Mouse (Mus musculus) naive thymus-derived CD4-positive, alpha-beta T cell, adult 2 months (primary cell): ENCODE results near the gene Cox6b1.

Source experiments
- DNase-seq: peaks from one replicate; pipeline ENCODE4 v3.0.0-alpha.2; 2011; ENCODE audit warnings: low read depth

Cox6b1 gene

DNA sequence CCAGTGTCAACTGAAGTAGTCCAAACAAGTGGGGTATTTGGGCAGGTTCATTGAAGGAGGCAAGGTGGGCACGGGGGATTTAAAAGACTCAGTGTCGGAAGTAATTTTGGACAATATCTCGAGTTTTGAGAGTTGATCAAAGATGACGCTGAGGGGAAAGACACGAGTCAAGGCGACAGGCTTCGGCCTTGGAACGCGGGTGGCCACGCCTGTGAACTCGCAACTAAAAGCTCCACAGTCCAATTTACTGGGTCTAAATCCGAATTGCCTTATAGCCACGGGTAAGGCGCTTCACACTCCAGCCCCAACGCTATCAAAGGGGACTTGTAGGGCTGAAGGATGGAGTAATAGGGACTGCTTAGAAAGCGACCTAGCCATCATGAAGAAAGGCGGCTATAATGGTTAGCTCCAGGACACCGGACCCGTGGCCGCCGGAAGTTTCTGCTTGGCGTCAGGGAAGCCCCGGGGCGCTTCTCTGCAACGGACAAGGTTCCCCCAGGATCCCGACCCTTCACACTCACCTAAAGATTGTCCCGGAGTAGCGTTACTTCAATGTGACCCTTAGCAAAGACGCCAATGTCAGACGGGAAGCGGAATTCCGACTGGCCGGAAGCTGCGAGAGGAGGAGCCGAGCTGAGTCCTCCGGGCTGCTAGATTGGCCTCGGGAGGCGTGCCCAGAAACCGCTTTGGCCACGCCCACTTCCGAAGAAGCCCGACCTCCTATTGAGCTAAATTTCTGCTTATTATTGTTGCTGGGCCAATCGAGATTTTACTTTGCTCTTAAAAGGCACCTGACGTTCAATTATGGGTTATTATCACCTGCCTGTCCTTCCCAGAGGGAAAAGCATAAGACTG, at the start of gene Cox6b1:
Gene Cox6b1, minus strand, starts transcription at position 622 of the 855 bp plus-strand sequence.
- DNase-seq = peak; percentile 95

DNA sequence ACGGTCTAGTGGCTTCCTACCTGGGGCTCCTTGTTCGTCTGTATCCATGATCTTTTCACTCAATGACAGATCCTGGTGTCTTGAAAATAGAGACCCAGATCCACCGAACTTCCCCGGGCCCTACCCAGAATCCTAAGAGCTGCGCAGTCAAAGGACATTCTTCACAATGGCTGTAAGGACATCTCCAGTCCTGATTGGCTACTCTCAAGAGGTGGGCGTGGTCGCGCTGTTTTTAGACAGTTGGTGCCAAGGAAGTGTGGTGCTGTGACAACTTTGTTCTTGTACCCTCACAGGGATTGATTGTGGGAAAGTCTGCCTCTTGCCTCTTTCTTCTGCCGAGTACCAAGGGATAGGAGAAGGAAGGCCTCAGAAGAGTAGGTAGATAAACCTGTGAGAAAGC, 45.5 kb upstream of the Cox6b1 start, which contains the start of gene Pmis2:
Gene Pmis2, minus strand, starts transcription at position 126 of the 400 bp plus-strand sequence.
- DNase-seq = no peak

DNA sequence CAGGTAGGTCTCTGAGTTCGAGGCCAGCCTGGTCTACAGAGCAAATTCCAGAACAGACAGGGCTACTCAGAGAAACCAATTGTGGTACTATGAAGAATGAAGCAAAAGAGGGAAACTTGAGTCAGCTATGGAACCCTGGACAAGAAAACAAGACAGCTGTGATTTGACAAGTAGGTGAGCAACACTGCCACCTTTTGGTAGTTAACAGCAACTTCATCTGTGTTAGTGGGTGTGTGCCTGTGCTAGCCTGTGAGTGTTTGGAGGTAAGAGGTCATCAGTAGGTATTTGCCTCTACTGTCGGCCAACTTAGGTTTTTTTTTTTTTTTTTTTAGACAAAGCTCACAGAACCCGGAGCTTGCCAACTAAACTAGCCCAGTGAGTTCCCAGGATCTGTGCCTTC, 43.3 kb upstream of the Cox6b1 start:
- peak; percentile 58 for DNase-seq

DNA sequence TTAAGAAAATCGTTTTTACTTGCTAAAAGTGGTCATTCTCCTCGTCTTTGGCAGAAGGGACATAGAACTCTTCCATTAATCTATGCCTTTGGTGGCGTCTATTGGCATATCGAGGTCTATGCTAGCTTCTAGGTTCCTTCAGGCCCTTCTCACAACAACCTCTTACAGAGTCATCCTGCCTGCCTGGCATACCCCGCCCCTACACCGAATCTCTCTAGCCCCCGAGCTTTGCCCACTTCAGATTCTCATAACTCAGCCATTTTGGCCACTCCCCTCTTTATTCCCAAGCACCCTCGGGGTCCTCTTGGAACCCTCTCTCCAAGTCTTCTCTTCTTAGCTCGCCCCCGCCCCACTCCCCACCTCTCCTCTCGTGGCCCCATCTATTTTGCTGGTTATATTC, 39.4 kb upstream of the Cox6b1 start:
- DNase-seq = no peak

DNA sequence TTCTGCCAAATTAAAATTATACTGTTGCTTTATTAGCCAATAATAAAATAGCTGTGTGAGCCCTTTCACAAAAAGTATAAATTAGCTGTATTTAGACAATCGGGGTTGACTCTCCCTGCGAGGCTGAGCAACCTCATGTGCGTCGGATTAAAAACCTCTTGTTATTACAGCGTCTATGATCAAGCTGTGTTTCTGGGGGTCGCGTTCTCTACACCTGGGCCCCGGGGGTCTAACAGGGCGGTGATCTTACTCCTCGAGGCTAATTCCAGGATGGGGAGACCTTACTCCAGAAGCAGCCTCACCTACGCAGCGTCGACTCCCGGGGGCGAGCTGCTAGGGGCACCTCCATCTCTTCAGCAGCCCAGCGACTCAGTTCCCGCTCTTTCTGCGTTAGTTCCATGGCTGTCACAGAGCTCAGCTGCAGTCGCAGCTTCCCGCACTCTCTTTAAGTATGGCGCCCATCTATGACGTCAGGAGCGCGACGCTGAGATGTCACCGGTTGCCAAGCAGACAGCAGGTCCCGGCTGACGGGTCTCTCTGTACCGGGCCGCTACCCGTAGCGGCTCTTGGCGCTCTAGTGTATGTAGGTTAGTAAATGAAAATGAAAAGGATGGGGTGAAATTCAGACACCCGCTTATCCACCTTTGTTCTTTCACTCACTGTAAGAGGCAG, 38.7 kb upstream of the Cox6b1 start, which contains the start of gene Haus5:
Gene Haus5, minus strand, starts transcription at position 466 of the 672 bp plus-strand sequence.
- DNase-seq = peak; percentile 96

DNA sequence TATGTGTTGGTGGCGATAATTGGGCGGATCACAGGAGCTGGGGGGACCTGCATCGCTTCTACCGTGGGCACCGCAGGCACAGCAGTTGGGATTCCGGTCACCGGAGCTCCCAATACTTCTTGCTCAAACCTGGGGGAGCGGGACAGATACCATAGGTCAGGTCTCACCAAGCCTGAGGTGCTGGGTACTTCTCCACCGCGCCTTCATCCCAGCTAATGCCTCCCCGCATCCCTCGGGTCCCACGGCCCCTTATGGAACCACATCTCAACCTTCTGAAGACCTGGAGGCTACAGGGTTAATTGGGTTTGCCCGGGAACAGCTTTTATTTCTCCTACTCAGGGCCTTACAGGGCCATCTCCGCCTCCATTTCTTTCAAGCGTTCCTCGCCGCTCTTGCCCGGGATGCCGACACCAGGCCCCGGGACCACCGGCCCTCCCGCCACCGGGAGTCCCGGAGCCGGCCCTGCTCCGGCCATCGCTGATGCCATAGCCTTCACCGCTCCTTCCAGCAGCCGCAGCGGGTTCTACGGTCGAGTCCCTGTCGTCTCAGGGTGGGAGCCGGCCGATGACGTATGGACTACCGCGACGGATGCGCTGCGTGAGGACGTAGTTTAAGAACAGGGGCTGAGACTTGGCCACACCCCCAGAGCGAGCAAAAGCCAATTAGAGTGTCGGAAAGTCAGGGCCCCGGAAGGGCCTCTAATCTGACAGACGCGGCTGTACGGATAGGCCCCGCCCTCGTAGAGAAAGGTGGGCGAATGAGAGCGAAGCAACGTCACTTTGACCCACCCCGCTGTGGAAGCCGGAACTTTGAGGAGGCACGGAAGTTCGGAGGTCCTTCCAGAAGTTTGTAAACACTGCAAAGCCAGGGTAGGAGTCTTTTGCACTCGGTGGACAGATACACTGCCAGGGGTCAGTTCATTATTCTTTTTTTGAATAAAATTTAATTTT, 23.9 kb upstream of the Cox6b1 start, which contains the start of gene Rbm42:
Gene Rbm42, minus strand, starts transcription at position 727 of the 950 bp plus-strand sequence.
- DNase-seq = peak; percentile 99

DNA sequence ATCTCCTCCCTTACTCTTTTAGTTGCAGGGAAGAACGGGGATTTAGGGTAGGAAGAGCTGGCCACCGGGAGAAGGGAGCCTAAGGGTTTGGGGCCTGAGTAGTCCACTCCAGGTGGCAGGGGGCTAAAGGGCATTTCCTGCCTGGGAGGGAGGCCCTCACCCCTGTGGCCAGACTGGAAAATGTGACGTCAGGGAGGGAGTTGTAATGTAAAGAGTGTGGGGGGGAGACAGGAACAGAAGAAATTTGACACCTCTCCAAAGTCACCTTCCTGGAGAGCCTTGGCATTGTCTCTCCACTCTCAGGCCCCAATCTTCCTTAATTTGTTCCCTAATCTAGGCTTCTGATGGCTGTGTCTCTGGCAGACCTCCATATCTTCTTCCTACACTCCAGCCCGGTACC, 13.1 kb upstream of the Cox6b1 start:
- no peak for DNase-seq

DNA sequence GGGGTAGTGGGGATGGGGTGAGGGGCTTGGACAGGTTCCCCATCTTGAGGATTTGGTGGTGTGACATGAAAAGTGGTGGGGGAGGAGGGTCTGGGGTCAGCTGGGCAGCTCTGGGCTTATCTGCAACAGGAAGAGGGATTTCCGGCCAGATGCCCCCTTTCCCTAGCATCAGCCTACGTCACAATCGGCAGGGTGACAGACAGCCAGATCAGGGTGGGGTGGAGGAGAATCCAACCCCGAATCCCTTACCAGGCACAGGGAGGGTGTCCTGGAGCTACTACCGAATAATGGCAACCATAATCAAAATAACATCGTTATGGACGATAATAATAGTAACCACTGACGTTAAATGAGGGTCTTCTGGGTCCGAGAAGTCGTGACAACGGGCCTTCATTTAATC, 10.4 kb upstream of the Cox6b1 start:
- no peak for DNase-seq

DNA sequence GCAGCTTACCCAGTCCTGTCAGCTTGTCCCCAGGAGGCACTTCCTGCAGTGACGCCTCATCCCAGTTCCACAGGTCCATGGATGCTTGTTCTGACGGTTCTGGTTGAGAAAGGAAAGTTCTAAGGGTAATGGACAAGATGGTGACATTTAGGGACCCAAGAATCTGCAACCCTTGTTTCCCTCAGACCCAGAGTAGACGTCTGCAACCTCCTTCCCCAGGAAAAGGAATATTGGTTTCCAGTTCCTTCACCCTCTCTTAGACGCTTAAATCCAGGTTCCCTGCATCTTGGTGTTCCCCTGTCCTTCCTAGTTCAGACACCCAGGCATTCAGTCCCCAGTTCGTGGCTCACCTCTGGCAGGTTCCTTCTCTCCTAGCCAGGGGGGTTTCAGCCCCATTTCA, 9.8 kb upstream of the Cox6b1 start, which contains the start of gene Etv2:
Gene Etv2, minus strand, starts transcription at position 101 of the 400 bp plus-strand sequence.
- no peak for DNase-seq

DNA sequence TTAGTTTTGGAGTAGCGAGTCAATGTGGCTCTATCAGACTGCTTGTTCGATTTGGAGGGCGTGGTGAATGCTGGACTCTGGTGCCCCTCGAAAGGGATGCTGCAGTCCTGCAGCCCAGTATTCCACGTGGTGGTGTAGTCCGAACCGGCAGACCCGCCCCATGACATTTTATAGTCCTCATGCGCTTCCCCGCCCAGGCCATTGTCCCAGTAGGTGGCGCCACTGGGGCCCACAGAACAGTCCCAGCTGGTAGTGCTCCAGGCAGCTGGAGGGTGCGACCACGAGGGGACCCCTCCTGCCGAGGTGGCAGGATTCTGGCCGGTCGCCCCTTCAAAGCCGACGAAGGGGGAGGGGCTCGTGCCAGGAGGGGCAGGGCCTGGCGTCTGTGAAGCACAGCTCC, 8.7 kb upstream of the Cox6b1 start:
- peak; percentile 62 for DNase-seq

DNA sequence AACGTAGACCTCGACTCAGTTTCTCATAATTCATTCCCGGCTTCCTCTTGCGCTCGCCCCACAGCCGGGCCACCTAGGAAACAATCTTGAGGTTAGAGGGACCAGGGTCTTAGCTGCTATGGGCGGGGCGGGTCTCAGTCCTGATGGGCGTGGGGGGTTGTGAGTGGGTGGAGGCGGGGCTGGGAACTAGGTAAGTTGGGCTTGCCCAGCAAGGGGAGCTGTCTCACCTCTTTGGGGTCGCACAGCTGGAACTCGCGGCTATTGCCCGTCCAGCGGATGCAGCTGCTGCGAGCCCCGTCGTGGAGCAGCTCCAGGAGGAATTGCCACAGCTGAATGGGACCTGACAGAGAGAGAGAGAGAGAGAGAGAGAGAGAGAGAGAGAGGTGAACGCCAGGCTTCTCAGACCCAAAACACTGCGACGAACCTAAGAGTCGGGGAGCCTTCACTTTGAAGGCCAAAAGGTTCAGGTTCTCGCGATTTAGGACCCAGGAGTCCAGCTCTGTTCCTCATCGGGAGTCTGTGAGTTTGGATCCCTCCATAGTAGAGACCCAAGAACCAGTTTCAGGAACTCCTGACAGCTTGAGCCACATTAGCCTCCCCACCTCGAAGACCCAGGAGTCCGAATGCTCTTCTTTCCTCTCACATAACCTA, 7.9 kb upstream of the Cox6b1 start:
- no peak for DNase-seq

DNA sequence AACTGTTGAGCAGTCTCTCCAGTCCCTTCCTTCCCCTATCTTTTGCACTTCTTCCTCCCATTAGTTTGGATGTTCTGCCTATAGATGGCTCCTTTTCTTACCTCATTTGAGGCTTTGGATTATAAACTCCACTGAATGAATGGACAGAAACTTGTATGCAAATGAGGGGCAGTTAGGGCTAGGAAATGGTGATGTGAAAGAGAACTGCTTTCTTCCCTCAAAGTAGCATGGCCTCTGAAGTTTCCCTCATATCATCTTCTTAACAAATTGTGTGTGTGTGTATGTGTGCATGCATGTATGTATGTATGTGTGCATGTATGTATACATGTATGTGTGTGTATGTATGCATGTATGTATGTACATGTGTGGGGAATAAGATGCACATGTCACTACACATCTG, 3.1 kb upstream of the Cox6b1 start:
- DNase-seq = no peak

DNA sequence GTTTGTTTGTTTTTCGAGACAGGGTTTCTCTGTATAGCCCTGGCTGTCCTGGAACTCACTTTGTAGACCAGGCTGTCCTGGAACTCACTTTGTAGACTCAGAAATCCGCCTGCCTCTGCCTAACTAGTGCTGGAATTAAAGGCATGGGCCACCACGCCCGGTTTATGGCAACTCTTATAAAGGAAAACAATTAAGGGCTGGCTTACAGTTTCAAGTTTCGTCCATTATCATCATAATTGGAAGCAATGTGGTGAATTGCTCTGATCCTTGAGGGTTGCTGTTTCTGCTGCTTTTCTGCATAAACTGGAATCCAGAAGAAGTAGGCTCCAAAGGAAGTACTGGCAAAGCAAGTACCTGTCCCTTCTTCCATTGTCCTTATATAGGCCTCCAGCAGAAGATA, 696 bp upstream of the Cox6b1 start:
- DNase-seq = no peak

DNA sequence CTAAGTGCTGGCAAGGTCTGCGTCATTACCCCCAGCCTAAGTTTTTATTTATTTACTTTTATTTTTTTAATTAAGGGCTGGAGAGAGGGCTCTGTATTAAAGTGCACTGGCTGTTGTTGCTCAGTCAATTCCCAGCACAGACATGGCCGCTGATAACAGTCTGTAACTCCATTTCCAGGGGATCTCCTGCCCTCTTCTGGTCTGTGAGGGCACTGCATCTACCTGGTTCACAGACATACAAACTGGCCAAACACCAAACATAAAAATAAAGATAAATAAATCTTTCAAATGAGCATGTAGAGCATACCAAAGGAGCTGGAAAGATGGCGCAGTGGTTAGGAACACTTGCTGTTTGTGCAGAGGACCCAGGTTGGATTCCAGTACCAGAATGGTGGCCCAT, 6.7 kb downstream of the Cox6b1 start:
- peak; percentile 55 for DNase-seq

DNA sequence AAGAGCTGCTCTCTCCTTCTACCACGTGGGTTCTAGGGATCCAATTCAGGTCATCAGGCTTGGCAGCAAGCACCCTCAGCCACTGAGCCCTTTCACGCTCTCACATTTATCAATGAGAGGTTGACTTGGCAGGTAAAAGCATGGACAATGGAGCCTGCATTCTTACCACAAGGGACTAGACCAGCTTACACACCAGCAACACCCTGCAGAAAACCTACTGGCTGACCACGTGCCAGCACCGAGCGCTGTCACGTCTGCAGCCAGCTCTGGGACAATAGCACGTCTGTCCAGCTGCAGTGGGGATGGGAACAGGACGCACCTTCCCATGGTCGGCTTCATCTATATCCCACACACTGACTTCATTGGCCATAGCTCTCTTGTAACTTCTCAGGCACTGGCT, 7.3 kb downstream of the Cox6b1 start:
- no peak for DNase-seq

DNA sequence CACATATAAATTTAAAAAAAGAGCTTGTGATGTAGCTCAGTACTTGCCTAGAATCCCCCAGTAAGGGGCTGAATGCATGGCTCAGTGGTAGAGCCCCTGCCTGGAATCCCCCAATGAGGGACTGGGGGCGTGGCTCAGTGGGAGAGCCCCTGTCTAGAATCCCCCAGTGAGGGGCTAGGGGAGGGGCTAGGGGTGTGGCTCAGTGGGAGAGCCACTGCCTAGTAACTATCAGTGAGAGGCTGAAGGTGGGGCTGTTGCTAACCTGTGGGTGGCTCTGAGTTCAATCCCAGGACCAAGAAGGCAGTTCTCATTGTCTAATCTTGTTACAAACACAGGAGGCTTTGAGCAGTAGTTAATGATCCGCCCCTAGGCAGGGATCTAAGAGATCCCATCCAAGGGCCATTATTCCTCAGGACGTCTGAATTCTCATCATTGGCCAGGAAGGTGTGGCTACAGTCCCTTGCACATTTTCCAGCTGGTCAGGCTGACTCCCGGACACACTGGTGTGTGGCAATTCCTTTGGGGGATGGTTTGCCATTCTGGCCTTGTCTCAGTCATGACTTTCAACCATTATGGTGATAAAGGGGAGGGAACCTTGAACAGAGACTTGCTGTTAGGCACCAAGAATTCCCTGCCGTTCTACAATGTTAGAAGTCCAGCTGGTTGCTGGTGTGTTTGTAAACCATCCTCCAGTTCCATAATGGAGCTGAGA, 10.7 kb downstream of the Cox6b1 start:
- DNase-seq = no peak

DNA sequence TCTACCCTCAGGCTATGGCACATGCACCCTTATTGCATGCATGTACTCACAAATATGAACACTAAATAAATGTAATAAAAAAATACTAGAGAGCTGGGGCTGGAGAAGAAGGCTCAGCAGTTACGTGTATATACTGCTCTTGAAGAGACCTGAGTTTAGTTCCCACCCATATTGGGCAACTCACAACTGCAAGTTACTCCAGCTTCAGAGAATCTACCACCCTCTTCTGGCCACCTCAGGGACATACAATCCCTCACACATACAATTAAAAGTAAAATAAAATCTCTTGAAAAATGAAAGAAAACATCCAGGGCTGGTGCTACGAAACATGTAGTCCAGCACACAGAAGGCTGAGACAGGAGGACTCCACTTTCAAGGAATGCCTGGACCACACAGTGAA, 11.5 kb downstream of the Cox6b1 start:
- peak; percentile 60 for DNase-seq

DNA sequence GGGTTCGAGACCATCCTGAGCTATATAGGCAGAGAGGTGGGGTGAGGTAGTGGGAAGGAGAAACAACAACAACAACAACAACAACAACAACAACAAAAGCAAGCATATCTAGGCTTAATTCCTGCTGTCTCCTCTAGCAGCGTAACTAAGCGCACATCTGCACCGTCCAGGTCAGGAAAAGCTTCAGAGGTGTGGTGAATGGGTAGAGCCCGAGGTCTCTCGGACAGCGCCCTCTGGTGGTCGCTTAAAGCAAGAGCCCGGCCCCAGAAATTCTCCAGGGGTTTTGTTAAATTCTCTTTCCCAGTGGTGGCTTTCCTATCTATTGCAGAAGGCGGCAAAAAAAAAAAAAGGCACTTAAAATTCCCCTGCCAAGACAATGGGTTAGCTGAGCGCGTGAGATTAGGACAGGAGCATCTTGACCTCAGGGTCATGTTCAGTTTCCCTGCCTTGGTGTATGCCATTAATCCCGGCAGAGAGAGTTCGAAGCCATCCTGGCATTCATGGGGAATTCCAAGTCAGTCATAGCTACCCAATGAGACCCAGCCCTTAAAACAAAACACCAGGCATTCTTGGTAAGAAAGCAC, 12.3 kb downstream of the Cox6b1 start:
- peak; percentile 76 for DNase-seq

DNA sequence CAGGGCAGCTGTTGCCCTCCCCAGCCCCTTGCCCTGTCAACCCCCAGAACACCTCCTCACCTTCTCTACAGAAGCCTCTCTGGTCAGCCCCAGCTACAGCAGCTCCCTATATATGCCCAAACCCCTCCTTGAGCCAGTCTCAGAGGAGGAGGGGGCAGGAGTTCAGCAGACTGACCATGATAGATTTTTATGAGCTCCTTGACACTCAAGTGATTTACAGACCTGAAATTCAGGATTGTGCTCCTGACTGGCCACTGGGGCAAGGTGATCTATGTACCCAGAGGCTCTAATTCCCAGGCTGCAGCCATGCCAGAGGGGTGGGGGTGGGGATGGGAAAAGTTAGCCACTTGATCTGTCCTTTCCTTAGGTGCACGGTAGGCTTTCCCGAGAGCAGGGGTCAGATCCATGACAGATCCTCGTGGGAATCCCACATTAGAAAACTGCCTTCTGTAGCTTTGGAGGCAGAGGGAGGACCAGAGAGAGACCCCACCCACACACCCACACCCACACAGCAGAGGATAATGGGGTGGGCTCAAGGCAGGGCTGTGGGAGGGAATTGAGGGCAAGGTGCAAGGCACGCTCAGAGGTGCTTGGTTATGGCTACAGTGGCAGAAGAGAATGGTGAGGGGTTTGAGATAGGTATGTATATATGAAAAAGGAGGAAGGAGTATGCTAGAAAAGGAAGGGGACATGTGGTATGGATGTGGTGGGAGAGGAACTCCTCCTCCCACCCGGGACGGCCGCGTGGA, 13.1 kb downstream of the Cox6b1 start, which contains the start of gene Upk1a:
Gene Upk1a, minus strand, starts transcription at position 194 of the 749 bp plus-strand sequence.
- DNase-seq = no peak

DNA sequence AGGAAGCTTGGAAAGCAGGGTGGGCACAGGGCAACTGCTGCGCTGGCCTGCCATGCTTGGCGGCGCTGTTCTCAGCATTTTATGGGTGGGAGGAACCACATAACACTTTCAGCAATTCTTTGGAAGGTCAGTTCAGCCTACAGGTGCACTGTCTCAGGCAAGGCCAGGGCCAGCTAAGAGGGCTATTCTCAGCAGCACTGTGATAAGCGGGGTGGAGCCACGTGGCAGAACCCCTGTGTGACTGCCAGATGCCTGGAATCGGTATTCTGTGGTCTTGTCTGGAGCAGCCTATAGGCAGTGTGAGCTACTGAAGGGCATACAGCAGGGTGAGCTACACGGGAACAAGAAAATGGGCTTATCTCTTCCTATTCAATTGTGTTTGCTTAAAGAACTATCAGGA, 15.9 kb downstream of the Cox6b1 start:
- no peak for DNase-seq
